Mouse (Mus musculus) NIH3T3 (cell line): ENCODE measurements around the gene Mbl1.

Experiments
- DNase-seq: peaks from one replicate; pipeline ENCODE4 v3.0.0-alpha.2; 2012; ENCODE audit warnings: low read depth

The Mbl1 gene

DNA sequence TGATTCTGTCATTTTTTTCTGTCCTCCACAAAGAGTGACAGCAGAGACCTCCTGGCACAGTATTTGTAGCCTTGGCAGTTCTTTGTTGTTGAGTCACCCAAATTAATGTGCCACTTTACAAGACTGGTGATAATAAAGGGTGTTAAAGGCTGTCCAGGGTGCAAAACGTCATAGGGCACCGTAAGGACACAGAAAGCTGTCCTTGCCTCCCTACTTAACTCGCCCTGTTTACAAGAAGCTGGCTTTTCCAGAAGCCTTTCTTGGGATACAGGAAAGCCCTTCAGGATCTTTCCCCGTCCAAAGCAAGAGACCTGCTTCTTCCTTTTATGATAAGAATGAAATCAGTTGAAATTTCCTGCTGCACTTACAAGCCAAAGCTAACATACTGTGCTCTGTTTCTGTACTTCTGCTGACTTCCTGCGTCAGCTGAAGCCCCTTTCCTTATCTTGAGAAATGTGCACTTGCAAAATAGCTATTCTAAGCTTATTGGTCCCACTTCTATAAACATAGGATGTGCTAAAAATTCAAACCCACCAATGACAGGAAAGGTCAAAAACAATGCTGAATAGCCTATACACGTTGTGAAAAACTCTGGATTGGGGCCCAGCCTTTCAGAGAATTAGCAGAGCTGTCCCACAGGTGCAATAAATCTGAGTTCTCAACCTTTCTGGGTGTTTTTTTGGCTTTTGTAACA lies 46.9 kb downstream of the Mbl1 start:
- peak; percentile 12 for DNase-seq
